Comparison of ENCODE assay signal across 15 mouse cellular contexts in the genomic region with DNA sequence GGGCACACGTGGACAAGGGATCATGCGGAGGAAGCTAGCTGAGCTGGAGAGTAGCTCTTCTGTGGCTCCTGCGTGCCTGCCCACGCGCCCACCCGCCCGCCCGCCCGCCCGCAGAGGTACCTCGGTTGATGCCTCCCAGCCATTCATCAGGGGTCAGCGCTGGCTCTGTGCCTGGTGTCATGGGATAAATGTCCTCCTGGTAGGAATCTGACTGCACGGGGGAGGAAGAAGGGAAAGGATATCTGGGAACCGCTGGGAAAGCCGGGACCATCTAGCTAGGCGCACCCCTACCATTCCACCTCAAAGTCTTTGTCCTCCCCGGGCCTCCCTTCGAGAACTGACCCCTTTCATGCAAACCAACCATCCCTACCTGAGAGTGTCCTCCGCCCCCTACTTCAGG.
DNase-seq lines count a peak whose midpoint lies in the region; ATAC-seq and TF ChIP-seq lines count a peak whose summit lies in the region.
"Had no signal": no experiment of that assay in that cellular context is flagged by ENCODE, and none has a peak within 500 bp of the region (broad histone marks: within the 10 kb centered on the region; RNA-seq: fewer than 3 reads in every experiment).

No protein-coding gene starts in this region.

- ATAC-seq in kidney, postnatal 0 days (replicated peaks; ENCODE audit: low FRiP score, low read depth), result no peak
- ATAC-seq in lung, postnatal 0 days, result no peak
- ATAC-seq: midbrain, embryonic 13.5 days had no signal

- no peak overlapping the region for H3K9ac ChIP-seq in heart, adult 2 months (ENCODE audit: low read depth, low read length)
- H3K9ac ChIP-seq in kidney, postnatal 0 days (ENCODE audit: low read depth, low read length), result no peak overlapping the region
- H3K9ac ChIP-seq in lung, postnatal 0 days (replicated peaks; ENCODE audit: low read depth), result no peak overlapping the region
- H3K9ac ChIP-seq: midbrain, embryonic 13.5 days had no signal

- no peak overlapping the region for H3K4me3 ChIP-seq in heart, adult 2 months
- no peak overlapping the region for H3K4me3 ChIP-seq in kidney, postnatal 0 days (replicated peaks; ENCODE audit: low read depth, low read length)
- no peak overlapping the region for H3K4me3 ChIP-seq in kidney, adult 2 months (ENCODE audit: insufficient read depth, low read depth, low read length)
- H3K4me3 ChIP-seq in lung, postnatal 0 days (ENCODE audit: low read depth, low read length), result no peak overlapping the region
- H3K4me3 ChIP-seq: hindbrain, embryonic 10.5 days; midbrain, embryonic 13.5 days; myocyte had no signal

- TF ChIP-seq CTCF in heart, adult 2 months (IDR thresholded peaks at IDR 0.05), result no peak
- TF ChIP-seq CTCF in kidney, postnatal 0 days (IDR thresholded peaks at IDR 0.05; ENCODE audit: low read depth), result no peak
- TF ChIP-seq CTCF in kidney, adult 2 months (conservative IDR thresholded peaks at IDR 0.05; ENCODE audit: insufficient read depth, insufficient read length, low read depth, low read length), result no peak
- no peak for TF ChIP-seq CTCF in lung, postnatal 0 days (IDR thresholded peaks at IDR 0.05)

- H3K4me1 ChIP-seq in heart, adult 2 months (ENCODE audit: control insufficient read depth, insufficient read depth, low read length), result peaks cover 9% of the 10 kb centered on the region
- H3K4me1 ChIP-seq in kidney, postnatal 0 days (replicated peaks; ENCODE audit: insufficient read depth, low read length), result no peaks in the 10 kb centered on the region; the same call in 1 of the 2 replicates
- peaks cover 18% of the 10 kb centered on the region for H3K4me1 ChIP-seq in kidney, adult 2 months (ENCODE audit: control insufficient read depth, insufficient read depth, low read length)
- peaks cover 3% of the 10 kb centered on the region; the same call in 1 of the 2 replicates for H3K4me1 ChIP-seq in lung, postnatal 0 days (ENCODE audit: insufficient read depth, low read depth, low read length)

- TF ChIP-seq EP300 in heart, adult 2 months (IDR thresholded peaks at IDR 0.05; ENCODE audit: insufficient read depth, low read depth, low read length), result no peak
- TF ChIP-seq EP300 in lung, postnatal 0 days (IDR thresholded peaks at IDR 0.05), result no peak

- H3K27me3 ChIP-seq in heart, adult 2 months (ENCODE audit: control insufficient read depth, insufficient read depth, low read length), result no peaks in the 10 kb centered on the region
- no peaks in the 10 kb centered on the region for H3K27me3 ChIP-seq in kidney, postnatal 0 days (ENCODE audit: insufficient read depth, low read length)
- H3K27me3 ChIP-seq in kidney, adult 2 months (replicated peaks; ENCODE audit: control insufficient read depth, insufficient read depth, low read length), result no peaks in the 10 kb centered on the region
- H3K27me3 ChIP-seq in lung, postnatal 0 days (replicated peaks; ENCODE audit: insufficient read depth, low read length), result no peaks in the 10 kb centered on the region
- H3K27me3 ChIP-seq: midbrain, embryonic 13.5 days had no signal

- no peaks in the 10 kb centered on the region for H3K9me3 ChIP-seq in kidney, postnatal 0 days (replicated peaks; ENCODE audit: low read length)
- H3K9me3 ChIP-seq in lung, postnatal 0 days (ENCODE audit: low read length), result no peaks in the 10 kb centered on the region
- H3K9me3 ChIP-seq: hindbrain, embryonic 10.5 days; midbrain, embryonic 13.5 days had no signal

- 73% methylated on average over 19 of the region's 19 CpGs for WGBS in heart, adult 2 months
- 51% methylated on average over 19 of the region's 19 CpGs for WGBS in kidney, postnatal 0 days
- 66% methylated on average over 19 of the region's 19 CpGs for WGBS in kidney, adult 2 months
- WGBS in lung, postnatal 0 days, result 74% methylated on average over 19 of the region's 19 CpGs

- intact Hi-C loops in heart, adult 2 months (cut with DNase I), result no loop called here
- intact Hi-C loops in heart, postnatal 14 days (cut with DNase I), result no loop called here

- DNase-seq in heart, adult 2 months, result no peak
- DNase-seq in heart, postnatal 14 days, result no peak
- peak; percentile 66 for DNase-seq in kidney, postnatal 0 days (ENCODE audit: low spot score)
- DNase-seq in kidney, adult 2 months, result no peak
- DNase-seq in lung, postnatal 0 days (ENCODE audit: low spot score), result no peak
- no peak for DNase-seq in lung, postnatal 14 days
- no peak for DNase-seq in urinary bladder, adult 18-20 months (ENCODE audit: low spot score in 2 of 2)
- DNase-seq: adrenal gland, adult 8-10 months; cerebellum, postnatal 14 days; gastrocnemius, postnatal 10 days; retina, postnatal 1 day; thymus, adult 18-20 months had no signal

- no peak for TF ChIP-seq POLR2A in heart, adult 2 months (IDR thresholded peaks at IDR 0.05; ENCODE audit: insufficient read depth, low read depth, low read length)
- TF ChIP-seq POLR2A in kidney, adult 2 months (IDR thresholded peaks at IDR 0.05; ENCODE audit: low read depth, low read length), result no peak

- H3K27ac ChIP-seq in heart, adult 2 months, result peak overlapping the region; percentile 82
- H3K27ac ChIP-seq in kidney, postnatal 0 days, result peak overlapping the region; percentile 71; the same call in 1 of the 2 replicates
- H3K27ac ChIP-seq in kidney, adult 2 months (ENCODE audit: insufficient read depth, low read depth, low read length), result no peak overlapping the region; the same call in 1 of the 2 replicates
- peak overlapping the region; percentile 62; the same call in 1 of the 2 replicates for H3K27ac ChIP-seq in lung, postnatal 0 days (ENCODE audit: low read length)
- H3K27ac ChIP-seq: hindbrain, embryonic 10.5 days; midbrain, embryonic 13.5 days had no signal

- no peaks in the 10 kb centered on the region for H3K36me3 ChIP-seq in heart, adult 2 months (ENCODE audit: control insufficient read depth, insufficient read depth, low read length)
- H3K36me3 ChIP-seq in kidney, postnatal 0 days (ENCODE audit: insufficient read depth, low read length), result 0 out of 2 replicates have a peak, but pooled peaks cover 7% of the 10 kb centered on the region
- no peaks in the 10 kb centered on the region for H3K36me3 ChIP-seq in kidney, adult 2 months (ENCODE audit: control insufficient read depth, insufficient read depth, low read length)
- H3K36me3 ChIP-seq in lung, postnatal 0 days (ENCODE audit: insufficient read depth, low read length), result peaks cover 7% of the 10 kb centered on the region; the same call in 1 of the 2 replicates

- H3K79me2 ChIP-seq in heart, adult 2 months (replicated peaks; ENCODE audit: control insufficient read depth, insufficient read depth, low read length), result no peaks in the 10 kb centered on the region

- no peak overlapping the region for H3K4me2 ChIP-seq in kidney, postnatal 0 days (ENCODE audit: low read length)
- no peak overlapping the region for H3K4me2 ChIP-seq in lung, postnatal 0 days (replicated peaks; ENCODE audit: low read depth, low read length)
- H3K4me2 ChIP-seq: midbrain, embryonic 13.5 days had no signal
